ENCODE assay signal across 14 mouse cellular contexts in genomic region chr11:118364021-118364420, GRCm38 (mm10). TPM values are rescaled to one million over a fixed set of nuclear protein-coding genes. Genes with fewer than 3 reads are reported as not detected.
DNase-seq lines count a peak whose midpoint lies in the region; ATAC-seq lines count a peak whose summit lies in the region.
"Had no signal": no experiment of that assay in that cellular context is flagged by ENCODE, and none has a peak within 500 bp of the region (broad histone marks: within the 10 kb centered on the region; RNA-seq: fewer than 3 reads in every experiment).

No protein-coding gene starts in this region.

- no peak overlapping the region for H3K4me3 ChIP-seq in heart, embryonic 12.5 days
- peak overlapping the region; percentile 20 for H3K4me3 ChIP-seq in megakaryocyte, embryonic 14.5 days (replicated peaks)
- H3K4me3 ChIP-seq in embryonic facial prominence, embryonic 12.5 days = no peak overlapping the region
- no peak overlapping the region for H3K4me3 ChIP-seq in limb, embryonic 15.5 days
- H3K4me3 ChIP-seq in liver, embryonic 11.5 days (ENCODE audit: low read depth, low read length) = no peak overlapping the region
- H3K4me3 ChIP-seq in neural tube, embryonic 15.5 days (replicated peaks) = no peak overlapping the region
- H3K4me3 ChIP-seq: midbrain, embryonic 15.5 days had no signal

- H3K4me1 ChIP-seq in heart, embryonic 12.5 days (replicated peaks) = peaks cover 49% of the 10 kb centered on the region
- H3K4me1 ChIP-seq in megakaryocyte, embryonic 14.5 days = peaks cover 22% of the 10 kb centered on the region
- peaks cover 66% of the 10 kb centered on the region for H3K4me1 ChIP-seq in embryonic facial prominence, embryonic 12.5 days
- H3K4me1 ChIP-seq in limb, embryonic 15.5 days = peaks cover 65% of the 10 kb centered on the region
- H3K4me1 ChIP-seq in liver, embryonic 11.5 days (replicated peaks; ENCODE audit: control insufficient read depth, insufficient read depth, low read length) = peaks cover 7% of the 10 kb centered on the region
- peaks cover 15% of the 10 kb centered on the region; the same call in 1 of the 2 replicates for H3K4me1 ChIP-seq in neural tube, embryonic 15.5 days

- no peaks in the 10 kb centered on the region for H3K27me3 ChIP-seq in heart, embryonic 12.5 days (replicated peaks)
- H3K27me3 ChIP-seq in megakaryocyte, embryonic 14.5 days (replicated peaks) = peaks cover 69% of the 10 kb centered on the region
- no peaks in the 10 kb centered on the region for H3K27me3 ChIP-seq in embryonic facial prominence, embryonic 12.5 days
- H3K27me3 ChIP-seq in limb, embryonic 15.5 days = no peaks in the 10 kb centered on the region
- no peaks in the 10 kb centered on the region for H3K27me3 ChIP-seq in liver, embryonic 11.5 days (replicated peaks; ENCODE audit: control insufficient read depth, insufficient read depth, low read length)
- H3K27me3 ChIP-seq in neural tube, embryonic 15.5 days (replicated peaks) = no peaks in the 10 kb centered on the region
- H3K27me3 ChIP-seq: midbrain, embryonic 15.5 days had no signal

- no peak overlapping the region for H3K9ac ChIP-seq in heart, embryonic 12.5 days
- no peak overlapping the region; the same call in 1 of the 2 replicates for H3K9ac ChIP-seq in embryonic facial prominence, embryonic 12.5 days
- no peak overlapping the region for H3K9ac ChIP-seq in limb, embryonic 15.5 days
- H3K9ac ChIP-seq in liver, embryonic 11.5 days (ENCODE audit: low read depth, low read length) = no peak overlapping the region
- H3K9ac ChIP-seq in neural tube, embryonic 15.5 days (replicated peaks) = no peak overlapping the region
- H3K9ac ChIP-seq: midbrain, embryonic 15.5 days had no signal

- H3K9me3 ChIP-seq in heart, embryonic 12.5 days (replicated peaks) = no peaks in the 10 kb centered on the region
- peaks cover 7% of the 10 kb centered on the region for H3K9me3 ChIP-seq in megakaryocyte, embryonic 14.5 days
- no peaks in the 10 kb centered on the region for H3K9me3 ChIP-seq in embryonic facial prominence, embryonic 12.5 days
- H3K9me3 ChIP-seq in limb, embryonic 15.5 days = no peaks in the 10 kb centered on the region
- no peaks in the 10 kb centered on the region for H3K9me3 ChIP-seq in liver, embryonic 11.5 days (ENCODE audit: control insufficient read depth, low read length)
- no peaks in the 10 kb centered on the region for H3K9me3 ChIP-seq in neural tube, embryonic 15.5 days (replicated peaks)
- H3K9me3 ChIP-seq: midbrain, embryonic 15.5 days had no signal

- DNase-seq in heart, adult 18-20 months = no peak
- no peak for DNase-seq in liver, embryonic 11.5 days (ENCODE audit: low spot score)
- DNase-seq: adrenal gland, postnatal 25 days; cerebellum, adult 2 months; lung, embryonic 14.5 days had no signal

- H3K27ac ChIP-seq in heart, embryonic 12.5 days (ENCODE audit: poor library complexity, severe bottlenecking) = peak overlapping the region; percentile 81; the same call in 1 of the 2 replicates
- peak overlapping the region; percentile 96 for H3K27ac ChIP-seq in embryonic facial prominence, embryonic 12.5 days
- H3K27ac ChIP-seq in limb, embryonic 15.5 days = peak overlapping the region; percentile 89
- no peak overlapping the region for H3K27ac ChIP-seq in liver, embryonic 11.5 days (ENCODE audit: low read depth, low read length)
- H3K27ac ChIP-seq in neural tube, embryonic 15.5 days (replicated peaks) = no peak overlapping the region
- H3K27ac ChIP-seq: midbrain, embryonic 15.5 days had no signal

- H3K36me3 ChIP-seq in heart, embryonic 12.5 days = no peaks in the 10 kb centered on the region
- no peaks in the 10 kb centered on the region for H3K36me3 ChIP-seq in megakaryocyte, embryonic 14.5 days (replicated peaks; ENCODE audit: low read length)
- no peaks in the 10 kb centered on the region for H3K36me3 ChIP-seq in embryonic facial prominence, embryonic 12.5 days
- H3K36me3 ChIP-seq in limb, embryonic 15.5 days = no peaks in the 10 kb centered on the region
- H3K36me3 ChIP-seq in liver, embryonic 11.5 days (ENCODE audit: control insufficient read depth, insufficient read depth, low read length) = no peaks in the 10 kb centered on the region
- no peaks in the 10 kb centered on the region for H3K36me3 ChIP-seq in neural tube, embryonic 15.5 days
- H3K36me3 ChIP-seq: midbrain, embryonic 15.5 days had no signal

- H3K4me2 ChIP-seq in heart, embryonic 12.5 days = no peak overlapping the region
- H3K4me2 ChIP-seq in embryonic facial prominence, embryonic 12.5 days (replicated peaks) = peak overlapping the region; percentile 32; the same call in 1 of the 2 replicates
- H3K4me2 ChIP-seq in limb, embryonic 15.5 days = no peak overlapping the region
- no peak overlapping the region for H3K4me2 ChIP-seq in liver, embryonic 11.5 days
- H3K4me2 ChIP-seq in neural tube, embryonic 15.5 days = no peak overlapping the region
- H3K4me2 ChIP-seq: midbrain, embryonic 15.5 days had no signal

- no peak for ATAC-seq in heart, embryonic 12.5 days (ENCODE audit: insufficient number of reproducible peaks, low FRiP score)
- ATAC-seq in megakaryocyte, adult 5-6 weeks (ENCODE audit: poor library complexity, severe bottlenecking) = no peak
- ATAC-seq in embryonic facial prominence, embryonic 12.5 days (ENCODE audit: insufficient number of reproducible peaks, insufficient read depth, low FRiP score, low TSS enrichment) = no peak
- no peak for ATAC-seq in limb, embryonic 15.5 days (ENCODE audit: insufficient number of reproducible peaks, low FRiP score, low TSS enrichment, low read depth)
- no peak for ATAC-seq in liver, embryonic 11.5 days (replicated peaks; ENCODE audit: low FRiP score)
- ATAC-seq in neural tube, embryonic 15.5 days (ENCODE audit: low FRiP score) = no peak
- ATAC-seq: midbrain, embryonic 15.5 days had no signal

- 81% methylated on average over 4 of the region's 4 CpGs for WGBS in heart, embryonic 12.5 days
- 78% methylated on average over 4 of the region's 4 CpGs for WGBS in embryonic facial prominence, embryonic 12.5 days
- 70% methylated on average over 4 of the region's 4 CpGs for WGBS in limb, embryonic 15.5 days
- WGBS in liver, embryonic 11.5 days = 87% methylated on average over 4 of the region's 4 CpGs
- WGBS in neural tube, embryonic 15.5 days = 88% methylated on average over 4 of the region's 4 CpGs

RNA-seq across cellular contexts. Expression of gene Timp2, which starts 8.5 kb away (rescaled TPM):
- polyA plus RNA-seq in heart, embryonic 12.5 days (2016; fragmentation: Nextera tagmentation; extraction: Ambion mirVana) = 68.9 and 72.1 TPM in 2 replicates
- 100 to 1,000 TPM in 1 of 2 experiments, 10 to 100 TPM in 1; 75.0 to 102 TPM for total RNA-seq in heart, adult 18-20 months (2021)
- 8.4 and 8.9 TPM in 2 replicates for polyA plus RNA-seq in megakaryocyte, embryonic 14.5 days (2012; ENCODE audit: insufficient read depth, low replicate concordance)
- 39.0 and 39.4 TPM in 2 replicates for total RNA-seq in megakaryocyte, adult 5-6 weeks (2015)
- total RNA-seq in megakaryocyte, adult 5-6 weeks (2017) = 26.4 and 49.5 TPM in 2 replicates
- polyA plus RNA-seq in embryonic facial prominence, embryonic 12.5 days (2016; fragmentation: Nextera tagmentation; extraction: Ambion mirVana) = 104 and 115 TPM in 2 replicates
- 140 and 168 TPM in 2 replicates for polyA plus RNA-seq in limb, embryonic 15.5 days (2015; fragmentation: Nextera tagmentation; extraction: Ambion mirVana)
- polyA plus RNA-seq in liver, embryonic 11.5 days (2014; fragmentation: Nextera tagmentation; extraction: Ambion mirVana) = 17.8 and 18.1 TPM in 2 replicates
- 84.6 and 86.6 TPM in 2 replicates for polyA plus RNA-seq in neural tube, embryonic 15.5 days (2015; fragmentation: Nextera tagmentation; extraction: Ambion mirVana)

RNA-seq across cellular contexts. Expression of gene Cep295nl, which starts 21.7 kb away (rescaled TPM):
- 0.23 and 0.24 TPM in 2 replicates for polyA plus RNA-seq in heart, embryonic 12.5 days (2016; fragmentation: Nextera tagmentation; extraction: Ambion mirVana)
- total RNA-seq in heart, adult 18-20 months (2021) = under 1 TPM; 0.39 to 0.42 TPM
- not detected in 2 replicates for polyA plus RNA-seq in megakaryocyte, embryonic 14.5 days (2012; ENCODE audit: insufficient read depth, low replicate concordance)
- 0.38 and 0.87 TPM in 2 replicates for total RNA-seq in megakaryocyte, adult 5-6 weeks (2015)
- total RNA-seq in megakaryocyte, adult 5-6 weeks (2017) = 0.66 and 1.6 TPM in 2 replicates
- 0.60 and 0.70 TPM in 2 replicates for polyA plus RNA-seq in embryonic facial prominence, embryonic 12.5 days (2016; fragmentation: Nextera tagmentation; extraction: Ambion mirVana)
- polyA plus RNA-seq in limb, embryonic 15.5 days (2015; fragmentation: Nextera tagmentation; extraction: Ambion mirVana) = 1.2 and 1.5 TPM in 2 replicates
- polyA plus RNA-seq in liver, embryonic 11.5 days (2014; fragmentation: Nextera tagmentation; extraction: Ambion mirVana) = 0.14 TPM in 1 of 2 replicates, not detected in the other
- 0.18 and 0.37 TPM in 2 replicates for polyA plus RNA-seq in neural tube, embryonic 15.5 days (2015; fragmentation: Nextera tagmentation; extraction: Ambion mirVana)
- total RNA-seq: CH12.LX had no signal
- polyA plus RNA-seq: large intestine, adult 2 months had no signal

RNA-seq across cellular contexts. Expression of gene Lgals3bp, which starts 37.9 kb away (rescaled TPM):
- 4.5 and 5.1 TPM in 2 replicates for polyA plus RNA-seq in heart, embryonic 12.5 days (2016; fragmentation: Nextera tagmentation; extraction: Ambion mirVana)
- 10 to 100 TPM; 19.6 to 34.9 TPM for total RNA-seq in heart, adult 18-20 months (2021)
- 84.6 and 224 TPM in 2 replicates for polyA plus RNA-seq in megakaryocyte, embryonic 14.5 days (2012; ENCODE audit: insufficient read depth, low replicate concordance)
- total RNA-seq in megakaryocyte, adult 5-6 weeks (2015) = 63.8 and 78.5 TPM in 2 replicates
- total RNA-seq in megakaryocyte, adult 5-6 weeks (2017) = 42.1 and 48.1 TPM in 2 replicates
- 1.4 and 2.7 TPM in 2 replicates for polyA plus RNA-seq in embryonic facial prominence, embryonic 12.5 days (2016; fragmentation: Nextera tagmentation; extraction: Ambion mirVana)
- polyA plus RNA-seq in limb, embryonic 15.5 days (2015; fragmentation: Nextera tagmentation; extraction: Ambion mirVana) = 8.0 and 11.5 TPM in 2 replicates
- 23.3 and 27.8 TPM in 2 replicates for polyA plus RNA-seq in liver, embryonic 11.5 days (2014; fragmentation: Nextera tagmentation; extraction: Ambion mirVana)
- polyA plus RNA-seq in neural tube, embryonic 15.5 days (2015; fragmentation: Nextera tagmentation; extraction: Ambion mirVana) = 3.6 and 20.7 TPM in 2 replicates

RNA-seq across cellular contexts. Expression of gene Cant1, which starts 54.9 kb away (rescaled TPM):
- 23.6 and 23.7 TPM in 2 replicates for polyA plus RNA-seq in heart, embryonic 12.5 days (2016; fragmentation: Nextera tagmentation; extraction: Ambion mirVana)
- total RNA-seq in heart, adult 18-20 months (2021) = 10 to 100 TPM; 17.5 to 18.6 TPM
- polyA plus RNA-seq in megakaryocyte, embryonic 14.5 days (2012; ENCODE audit: insufficient read depth, low replicate concordance) = 41.8 and 139 TPM in 2 replicates
- total RNA-seq in megakaryocyte, adult 5-6 weeks (2015) = 18.9 and 19.2 TPM in 2 replicates
- total RNA-seq in megakaryocyte, adult 5-6 weeks (2017) = 16.9 and 19.0 TPM in 2 replicates
- polyA plus RNA-seq in embryonic facial prominence, embryonic 12.5 days (2016; fragmentation: Nextera tagmentation; extraction: Ambion mirVana) = 33.4 and 35.5 TPM in 2 replicates
- 29.3 and 30.6 TPM in 2 replicates for polyA plus RNA-seq in limb, embryonic 15.5 days (2015; fragmentation: Nextera tagmentation; extraction: Ambion mirVana)
- 21.1 and 21.6 TPM in 2 replicates for polyA plus RNA-seq in liver, embryonic 11.5 days (2014; fragmentation: Nextera tagmentation; extraction: Ambion mirVana)
- polyA plus RNA-seq in neural tube, embryonic 15.5 days (2015; fragmentation: Nextera tagmentation; extraction: Ambion mirVana) = 28.9 and 29.4 TPM in 2 replicates

Comparison
In these comparisons a context has a peak if more than half of its experiments do, and no peak if none do; other contexts are left out.
1. H3K27ac ChIP-seq: peak in heart, embryonic 12.5 days (single experiment), embryonic facial prominence, embryonic 12.5 days (single experiment) and limb, embryonic 15.5 days (single experiment); none in liver, embryonic 11.5 days (single experiment) and neural tube, embryonic 15.5 days (single experiment).